Comparison of ENCODE assay signal across 8 mouse cellular contexts in the genomic region with DNA sequence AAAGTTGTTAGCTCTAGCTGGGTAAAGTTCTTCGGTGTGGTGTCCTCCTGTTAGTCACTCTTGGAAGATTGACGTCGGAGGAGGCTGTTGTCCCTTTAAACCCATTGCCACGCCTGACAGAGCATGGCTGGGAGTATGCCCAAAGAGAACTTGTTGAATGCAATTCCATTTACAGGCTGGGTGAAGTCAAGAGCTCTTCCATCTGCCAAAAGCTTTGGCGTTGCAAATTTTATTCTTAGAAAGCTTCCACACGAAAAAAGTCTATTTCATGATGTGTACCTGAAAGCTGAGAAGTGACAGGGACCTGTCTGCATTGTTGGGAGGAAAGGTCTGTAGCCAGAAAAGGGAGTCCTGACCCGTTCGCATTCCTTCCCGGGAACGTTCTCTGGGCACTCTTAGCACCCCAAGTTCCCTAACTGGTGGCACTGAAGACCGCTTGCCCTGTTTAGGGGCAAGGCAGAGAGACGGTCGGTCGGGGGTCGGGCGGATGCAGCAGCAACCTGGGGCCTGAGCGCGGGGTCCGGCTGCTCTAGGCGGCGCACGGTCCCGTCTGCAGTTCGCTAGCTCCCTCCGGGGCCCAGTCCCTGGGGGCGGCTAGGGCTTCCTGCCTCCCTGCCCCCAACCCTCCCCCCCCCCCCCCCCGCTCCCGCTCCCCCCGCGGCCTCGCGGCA. TPM values are rescaled to one million over a fixed set of nuclear protein-coding genes. Genes with fewer than 3 reads are reported as not detected.
DNase-seq lines count a peak whose midpoint lies in the region; ATAC-seq lines count a peak whose summit lies in the region.

No protein-coding gene starts in this region.

- H3K27me3 ChIP-seq in forebrain, embryonic 15.5 days, result no peaks in the 10 kb centered on the region
- H3K27me3 ChIP-seq in lung, embryonic 16.5 days (ENCODE audit: control insufficient read depth, insufficient read depth, low read depth, low read length), result no peaks in the 10 kb centered on the region

- H3K9me3 ChIP-seq in forebrain, embryonic 15.5 days, result no peaks in the 10 kb centered on the region
- no peaks in the 10 kb centered on the region for H3K9me3 ChIP-seq in lung, embryonic 16.5 days (ENCODE audit: control insufficient read depth, low read length)

- H3K4me3 ChIP-seq in forebrain, embryonic 15.5 days, result peak overlapping the region; percentile 94
- peak overlapping the region; percentile 96 for H3K4me3 ChIP-seq in lung, embryonic 16.5 days (ENCODE audit: low read length)

- H3K9ac ChIP-seq in forebrain, embryonic 15.5 days (replicated peaks), result peak overlapping the region; percentile 95
- peak overlapping the region; percentile 75 for H3K9ac ChIP-seq in lung, embryonic 16.5 days (ENCODE audit: low read length)

- no peaks in the 10 kb centered on the region for H3K36me3 ChIP-seq in forebrain, embryonic 15.5 days
- no peaks in the 10 kb centered on the region for H3K36me3 ChIP-seq in lung, embryonic 16.5 days (ENCODE audit: control insufficient read depth, insufficient read depth, low read length)

- peak overlapping the region; percentile 99 for H3K27ac ChIP-seq in forebrain, embryonic 15.5 days (replicated peaks)
- H3K27ac ChIP-seq in lung, embryonic 16.5 days (ENCODE audit: low read length), result peak overlapping the region; percentile 99

- peak overlapping the region; percentile 78 for H3K4me2 ChIP-seq in forebrain, embryonic 15.5 days (replicated peaks)
- H3K4me2 ChIP-seq in lung, embryonic 16.5 days (ENCODE audit: low read depth, low read length), result peak overlapping the region; percentile 84

- under 1% methylated on average over 26 of the region's 32 CpGs for WGBS in forebrain, embryonic 15.5 days
- WGBS in lung, embryonic 16.5 days, result 1% methylated on average over 24 of the region's 32 CpGs

- DNase-seq in Muller cell, postnatal 12 days (ENCODE audit: inconsistent ontology term), result peak; percentile 78
- peak; percentile 50 for DNase-seq in c-Kit-positive CD71-positive TER-119-negative erythroid progenitor cells, embryonic 14.5 days (ENCODE audit: low read depth)
- DNase-seq in heart, postnatal 4 days, result peak; percentile 49
- DNase-seq in layer of hippocampus, adult 18-20 months (ENCODE audit: low spot score in 2 of 2), result peak; percentile 10 to 48
- peak; percentile 18 for DNase-seq in retina, adult 2 months (ENCODE audit: low read depth, low spot score)
- DNase-seq in thymus, postnatal 4 days, result peak; percentile 80

- peak; percentile 83 for ATAC-seq in forebrain, embryonic 15.5 days (replicated peaks)
- ATAC-seq in lung, embryonic 16.5 days (ENCODE audit: low read depth), result peak; percentile 80

- peaks cover 30% of the 10 kb centered on the region for H3K4me1 ChIP-seq in forebrain, embryonic 15.5 days
- H3K4me1 ChIP-seq in lung, embryonic 16.5 days (replicated peaks; ENCODE audit: control insufficient read depth, insufficient read depth, low read length), result peaks cover 14% of the 10 kb centered on the region

RNA-seq across cellular contexts. Expression of a gene that starts 0.7 kb away (rescaled TPM):
- polyA plus RNA-seq in forebrain, embryonic 15.5 days (2015; fragmentation: Nextera tagmentation; extraction: Ambion mirVana), result 113 and 124 TPM in 2 replicates
- 100 to 1,000 TPM in 1 of 2 experiments, 10 to 100 TPM in 1; 97.4 to 105 TPM for total RNA-seq in heart, postnatal 4 days (2021)
- 10 to 100 TPM; 70.8 to 82.3 TPM for total RNA-seq in layer of hippocampus, adult 18-20 months (2021)
- polyA plus RNA-seq in lung, embryonic 16.5 days (2015; fragmentation: Nextera tagmentation; extraction: Ambion mirVana), result 36.1 and 45.6 TPM in 2 replicates

Comparison
In these comparisons a context has a peak if more than half of its experiments do, and no peak if none do; other contexts are left out.
1. Peak in every context shown above with its lines: DNase-seq, ATAC-seq, H3K4me3 ChIP-seq and H3K27ac ChIP-seq.
2. DNase-seq: peak in every context shown above with its lines; median percentile 80 in thymus, postnatal 4 days; 78 in Muller cell, postnatal 12 days; 50 in c-Kit-positive CD71-positive TER-119-negative erythroid progenitor cells, embryonic 14.5 days; 49 in heart, postnatal 4 days; 29 in layer of hippocampus, adult 18-20 months; 18 in retina, adult 2 months.